ENCODE assay signal across 30 mouse cellular contexts in genomic region chr2:166726891-166727290, GRCm38 (mm10). TPM values are rescaled to one million over a fixed set of nuclear protein-coding genes. Genes with fewer than 3 reads are reported as not detected.
DNase-seq lines count a peak whose midpoint lies in the region; ATAC-seq lines count a peak whose summit lies in the region.
"Had no signal": no experiment of that assay in that cellular context is flagged by ENCODE, and none has a peak within 500 bp of the region (broad histone marks: within the 10 kb centered on the region; RNA-seq: fewer than 3 reads in every experiment).

No protein-coding gene starts in this region.

- H3K4me2 ChIP-seq in hindbrain, embryonic 14.5 days (replicated peaks), result no peak overlapping the region
- H3K4me2 ChIP-seq in hindbrain, embryonic 16.5 days (ENCODE audit: low read length), result no peak overlapping the region
- no peak overlapping the region for H3K4me2 ChIP-seq in neural tube, embryonic 13.5 days
- H3K4me2 ChIP-seq: heart, embryonic 13.5 days; hindbrain, embryonic 15.5 days; limb, embryonic 13.5 days; liver, embryonic 13.5 days; neural tube, embryonic 12.5 days had no signal

- no peak for ATAC-seq in hindbrain, embryonic 14.5 days (ENCODE audit: low FRiP score)
- ATAC-seq in hindbrain, embryonic 16.5 days, result no peak
- ATAC-seq in neural tube, embryonic 13.5 days (ENCODE audit: low read depth), result no peak
- ATAC-seq: activated CD4-positive, CD25-positive, alpha-beta regulatory T cell, adult 4 months; intestine, embryonic 16.5 days had no signal

- H3K27ac ChIP-seq in hindbrain, embryonic 14.5 days, result peak overlapping the region; percentile 7
- no peak overlapping the region for H3K27ac ChIP-seq in hindbrain, embryonic 16.5 days (ENCODE audit: low read depth, low read length)
- H3K27ac ChIP-seq in neural tube, embryonic 13.5 days (replicated peaks), result 0 out of 2 replicates have a peak overlapping the region, but pooled peaks have one; percentile 28
- H3K27ac ChIP-seq: embryonic facial prominence, embryonic 10.5 days; heart, adult 2 months; heart, embryonic 13.5 days; hindbrain, embryonic 15.5 days; limb, embryonic 13.5 days; liver, embryonic 13.5 days; neural tube, embryonic 12.5 days had no signal

- H3K4me1 ChIP-seq in hindbrain, embryonic 14.5 days (replicated peaks; ENCODE audit: control insufficient read depth, insufficient read depth, low read length), result peaks cover 29% of the 10 kb centered on the region
- H3K4me1 ChIP-seq in hindbrain, embryonic 16.5 days (ENCODE audit: control insufficient read depth, insufficient read depth, low read depth, low read length), result peaks cover 18% of the 10 kb centered on the region
- H3K4me1 ChIP-seq in neural tube, embryonic 13.5 days (replicated peaks), result peaks cover 46% of the 10 kb centered on the region

- H3K4me3 ChIP-seq in hindbrain, embryonic 14.5 days (replicated peaks; ENCODE audit: low read length), result no peak overlapping the region
- H3K4me3 ChIP-seq in hindbrain, embryonic 16.5 days (ENCODE audit: low read length), result no peak overlapping the region
- no peak overlapping the region for H3K4me3 ChIP-seq in neural tube, embryonic 13.5 days
- H3K4me3 ChIP-seq: embryonic facial prominence, embryonic 10.5 days; heart, adult 2 months; heart, embryonic 13.5 days; hindbrain, embryonic 15.5 days; layer of hippocampus, adult 2 months; limb, embryonic 13.5 days; liver, embryonic 13.5 days; megakaryocyte, embryonic 14.5 days; neural tube, embryonic 12.5 days had no signal

- peak; percentile 61 to 62 for DNase-seq in cerebellum, postnatal 10 days
- DNase-seq in cerebellum, postnatal 36 days, result no peak
- DNase-seq in hindbrain, embryonic 14.5 days (ENCODE audit: low spot score), result no peak
- no peak for DNase-seq in neural tube, embryonic 10.5 days (ENCODE audit: extremely low spot score, low spot score)
- DNase-seq in forelimb bud, embryonic 11.5 days (ENCODE audit: low read depth, low spot score), result peak; percentile 26
- DNase-seq in layer of hippocampus, adult 9-11 months, result no peak
- DNase-seq: adrenal gland, adult 8-10 months; cerebellum, adult 2 months; gastrocnemius, postnatal 36 days; heart, adult 2 months; heart, postnatal 14 days; kidney, adult 9 months; kidney, postnatal 14 days; liver, embryonic 13.5 days; lung, adult 2 months; lung, postnatal 14 days; midbrain, embryonic 14.5 days; retina, postnatal 1 day; spleen, adult 18-20 months had no signal

- H3K9ac ChIP-seq in hindbrain, embryonic 14.5 days, result no peak overlapping the region
- no peak overlapping the region for H3K9ac ChIP-seq in hindbrain, embryonic 16.5 days (ENCODE audit: low read depth, low read length)
- H3K9ac ChIP-seq in neural tube, embryonic 13.5 days, result no peak overlapping the region
- H3K9ac ChIP-seq: heart, embryonic 13.5 days; hindbrain, embryonic 15.5 days; limb, embryonic 13.5 days; liver, embryonic 13.5 days; neural tube, embryonic 12.5 days had no signal

- H3K27me3 ChIP-seq in hindbrain, embryonic 14.5 days (ENCODE audit: control insufficient read depth, insufficient read depth, low read length), result no peaks in the 10 kb centered on the region
- H3K27me3 ChIP-seq in hindbrain, embryonic 16.5 days (replicated peaks; ENCODE audit: control insufficient read depth, insufficient read depth, low read length), result no peaks in the 10 kb centered on the region
- no peaks in the 10 kb centered on the region for H3K27me3 ChIP-seq in neural tube, embryonic 13.5 days
- H3K27me3 ChIP-seq: hindbrain, embryonic 15.5 days; limb, embryonic 13.5 days; liver, embryonic 13.5 days; neural tube, embryonic 12.5 days had no signal

- WGBS in hindbrain, embryonic 14.5 days, result 38% methylated on average over 6 of the region's 6 CpGs
- 30% methylated on average over 6 of the region's 6 CpGs for WGBS in hindbrain, embryonic 16.5 days
- 22% methylated on average over 6 of the region's 6 CpGs for WGBS in neural tube, embryonic 13.5 days

- H3K36me3 ChIP-seq in hindbrain, embryonic 14.5 days (replicated peaks; ENCODE audit: control insufficient read depth, insufficient read depth), result no peaks in the 10 kb centered on the region
- no peaks in the 10 kb centered on the region for H3K36me3 ChIP-seq in hindbrain, embryonic 16.5 days (ENCODE audit: control insufficient read depth, insufficient read depth, low read length)
- no peaks in the 10 kb centered on the region for H3K36me3 ChIP-seq in neural tube, embryonic 13.5 days
- H3K36me3 ChIP-seq: embryonic facial prominence, embryonic 10.5 days; heart, embryonic 13.5 days; hindbrain, embryonic 15.5 days; limb, embryonic 13.5 days; liver, embryonic 13.5 days; neural tube, embryonic 12.5 days had no signal

- H3K9me3 ChIP-seq in hindbrain, embryonic 14.5 days (ENCODE audit: control insufficient read depth, low read length), result no peaks in the 10 kb centered on the region
- no peaks in the 10 kb centered on the region for H3K9me3 ChIP-seq in hindbrain, embryonic 16.5 days (ENCODE audit: control insufficient read depth, low read length)
- no peaks in the 10 kb centered on the region for H3K9me3 ChIP-seq in neural tube, embryonic 13.5 days
- H3K9me3 ChIP-seq: embryonic facial prominence, embryonic 10.5 days; heart, embryonic 13.5 days; hindbrain, embryonic 15.5 days; limb, embryonic 13.5 days; liver, embryonic 13.5 days; megakaryocyte, embryonic 14.5 days; neural tube, embryonic 12.5 days had no signal

RNA-seq across cellular contexts. Expression of gene Prex1, which starts 13.3 kb away (rescaled TPM):
- polyA plus RNA-seq in hindbrain, embryonic 14.5 days (2014; fragmentation: Nextera tagmentation; extraction: Ambion mirVana), result 27.3 and 28.8 TPM in 2 replicates
- polyA plus RNA-seq in hindbrain, embryonic 16.5 days (2015; fragmentation: Nextera tagmentation; extraction: Ambion mirVana), result 27.3 and 32.5 TPM in 2 replicates
- 28.5 and 29.3 TPM in 2 replicates for polyA plus RNA-seq in neural tube, embryonic 13.5 days (2015; fragmentation: Nextera tagmentation; extraction: Ambion mirVana)

Comparison
In these comparisons a context has a peak if more than half of its experiments do, and no peak if none do; other contexts are left out.
1. DNase-seq: peak in cerebellum, postnatal 10 days (2 of 2) and forelimb bud, embryonic 11.5 days (single experiment); none in cerebellum, postnatal 36 days (0 of 2), hindbrain, embryonic 14.5 days (single experiment), neural tube, embryonic 10.5 days (single experiment) and layer of hippocampus, adult 9-11 months (single experiment).